Mouse (Mus musculus) lung, postnatal 4 days (tissue): ENCODE results near the gene Muc15.

Experiments used
- DNase-seq, 2 experiments: peaks; one replicate each; pipeline ENCODE4 v3.0.0; 2021

The Muc15 gene

GRCm38 (mm10) chr2:110721290-110721753 lies at the start of gene Muc15:
Gene Muc15, plus strand, starts transcription at chr2:110721340.
- DNase-seq: no peak

GRCm38 (mm10) chr2:110709436-110709835 lies 11.7 kb upstream of the Muc15 start:
- no peak for DNase-seq

- DNase-seq: no peak
Observed at GRCm38 (mm10) chr2:110710055-110710720, 11.0 kb upstream of the Muc15 start.

GRCm38 (mm10) chr2:110719051-110719450 lies 2.1 kb upstream of the Muc15 start:
- no peak for DNase-seq

GRCm38 (mm10) chr2:110722208-110722607 lies 1.1 kb downstream of the Muc15 start:
- DNase-seq: no peak

DNA sequence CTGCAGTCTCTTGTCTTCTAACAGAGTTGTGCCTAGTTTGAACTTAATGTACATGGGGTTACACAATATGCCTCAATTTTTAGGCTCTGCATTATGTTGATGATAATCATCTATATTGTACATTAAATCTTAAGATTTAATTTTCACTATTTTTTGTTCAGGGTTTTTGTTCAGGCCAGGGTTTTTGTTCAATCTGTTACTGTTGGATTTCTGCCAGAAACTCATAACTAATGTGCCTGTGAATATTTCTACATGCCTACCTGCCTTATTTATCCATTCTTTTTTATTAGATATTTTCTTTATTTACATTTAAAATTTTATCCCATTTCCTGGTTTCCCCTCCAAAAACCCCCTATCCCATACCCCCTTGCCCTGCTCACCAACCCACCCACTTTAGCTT lies 5.0 kb downstream of the Muc15 start:
- no peak for DNase-seq

- no peak for DNase-seq
Observed at GRCm38 (mm10) chr2:110737236-110737635, 16.1 kb downstream of the Muc15 start.

DNA sequence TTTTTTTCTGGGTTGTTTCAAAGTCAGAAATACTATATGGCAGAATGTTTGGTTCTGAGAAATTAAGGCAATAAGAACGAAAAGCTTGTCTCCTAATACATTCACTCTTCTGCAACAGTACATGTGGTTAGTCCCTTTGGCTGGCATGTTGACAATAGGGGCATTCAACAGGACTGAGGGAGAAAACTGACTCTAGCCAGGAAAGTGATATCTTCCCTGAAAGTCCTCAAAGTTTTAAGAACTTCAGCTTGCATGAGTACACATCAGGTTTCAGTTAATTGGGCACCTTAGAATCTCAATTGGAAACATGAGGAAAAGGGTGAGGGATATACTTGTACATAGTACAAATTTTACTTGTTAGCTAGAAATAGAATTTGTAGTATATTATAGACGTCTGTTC lies 16.8 kb downstream of the Muc15 start:
- no peak for DNase-seq

DNA sequence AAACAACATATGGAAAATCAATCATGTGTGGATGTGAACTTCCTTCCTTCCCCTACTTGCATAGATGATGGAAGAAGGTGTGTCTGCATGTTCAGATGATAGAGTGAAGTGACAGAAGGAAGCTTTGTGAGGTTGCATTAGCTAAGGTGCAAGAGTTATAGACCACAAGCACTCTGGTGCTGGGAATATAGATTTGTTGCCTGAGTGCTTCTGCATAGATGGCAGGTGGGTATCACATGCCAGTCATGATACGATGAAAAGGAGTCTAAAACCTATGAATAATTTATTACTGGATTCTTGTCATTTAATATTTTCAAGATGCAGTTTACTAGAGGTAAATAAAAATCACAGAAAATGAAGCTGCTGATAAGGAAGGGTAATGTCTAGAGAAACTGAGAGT lies 18.6 kb downstream of the Muc15 start:
- no peak for DNase-seq

DNA sequence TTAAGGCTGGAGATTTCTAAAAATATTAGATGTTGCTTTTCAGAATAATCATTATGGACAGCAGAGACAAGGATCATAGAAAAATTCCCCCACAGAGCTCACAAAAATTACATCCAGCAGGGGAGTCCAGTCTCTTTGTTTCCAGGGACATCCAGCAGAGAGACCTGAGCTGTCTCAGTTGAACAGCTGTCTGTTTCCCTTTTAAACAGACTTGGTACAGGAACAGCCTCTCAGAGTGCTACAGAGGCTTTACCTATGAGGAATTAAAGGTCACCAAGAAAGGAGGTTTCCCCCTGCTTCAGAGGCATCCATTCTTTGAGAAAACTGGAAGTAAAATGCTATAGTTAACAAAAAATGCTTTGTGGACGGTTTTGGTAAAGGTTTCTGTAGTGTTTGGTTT lies 19.4 kb downstream of the Muc15 start:
- DNase-seq: no peak

DNA sequence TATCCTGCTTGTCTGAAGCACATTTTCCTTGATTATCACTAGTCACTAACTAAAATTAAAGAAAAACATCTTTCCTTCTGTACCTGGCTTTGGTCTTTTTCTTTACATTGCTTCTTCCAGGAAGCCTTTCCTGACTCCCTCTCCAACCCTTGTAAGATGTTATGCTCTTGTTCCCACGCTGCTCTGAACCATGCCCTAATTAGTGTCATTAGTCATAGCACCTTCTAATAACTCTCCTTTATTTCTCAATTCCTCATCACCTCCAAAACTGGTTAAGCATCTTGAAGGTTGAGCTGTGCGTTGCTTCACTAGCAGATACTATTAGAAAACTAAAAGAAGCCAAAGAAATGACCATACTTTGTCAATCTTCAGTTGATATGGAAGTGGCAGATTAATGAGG lies 36.4 kb downstream of the Muc15 start:
- no peak for DNase-seq

GRCm38 (mm10) chr2:110759434-110759833 lies 38.3 kb downstream of the Muc15 start:
- DNase-seq: no peak

DNA sequence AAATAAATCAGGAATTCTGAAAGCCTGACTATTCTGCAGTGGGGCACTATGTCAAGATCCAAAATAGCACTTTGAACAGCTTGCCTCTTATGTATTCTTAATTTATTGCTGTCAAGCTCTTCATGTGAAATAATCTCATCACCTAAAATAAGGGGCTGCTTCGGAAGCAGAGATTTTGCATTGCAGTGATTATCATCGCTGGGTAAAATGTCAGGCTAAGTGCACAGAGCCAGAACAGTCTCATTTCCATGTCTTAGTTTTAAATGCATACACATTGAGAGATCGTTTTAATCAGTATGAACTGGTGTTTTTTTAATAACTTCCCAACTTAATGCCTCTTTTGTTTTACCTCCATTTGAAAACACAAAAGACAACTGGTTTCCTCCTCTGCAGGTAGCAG lies 66.3 kb downstream of the Muc15 start:
- DNase-seq: no peak
